Mouse (Mus musculus): Measurements from ENCODE around the gene Smim24. TPM values are rescaled to one million over a fixed set of nuclear protein-coding genes. Genes with fewer than 3 reads are reported as not detected.

Gene Smim24
- 3,568 and 3,612 TPM in 2 replicates for polyA plus RNA-seq (2012; rRNA removed)

DNA sequence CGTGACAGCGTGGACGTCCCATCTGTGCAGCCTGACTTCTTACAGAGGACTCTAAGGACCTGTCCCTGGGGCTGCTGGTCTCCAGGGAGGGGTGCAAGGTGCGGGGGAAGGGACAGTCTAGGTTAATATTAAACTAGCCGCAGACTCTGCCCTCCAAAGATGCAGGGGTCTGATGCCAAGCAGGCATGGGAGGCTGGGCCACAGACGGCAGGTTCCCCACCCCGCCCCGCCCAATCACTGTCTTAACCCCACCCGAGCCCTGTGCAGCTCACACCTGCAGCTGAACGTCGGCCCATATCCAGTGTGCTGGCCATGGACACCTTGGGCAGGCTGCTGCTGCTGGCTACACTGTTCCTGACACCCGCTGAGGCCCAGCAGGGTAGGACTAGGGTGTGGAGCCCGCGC, at the start of gene Smim24:
Gene Smim24, plus strand, starts transcription at position 271 of the 405 bp plus-strand sequence.
- Histone ChIP-seq H3K4me1 (ENCODE audit: control insufficient read depth, insufficient read depth, low read length) (peaks cover 32% of the 10 kb centered on the region), H3K4me3 (ENCODE audit: control insufficient read depth, low read depth, low read length) (peak within 1 kb of the TSS; percentile 85), H3K27me3 (ENCODE audit: control insufficient read depth, insufficient read depth, low read length) (no peaks in the 10 kb centered on the region), H3K36me3 (ENCODE audit: control insufficient read depth, insufficient read depth, low read length) (no peaks in the 10 kb centered on the region), H3K27ac (ENCODE audit: control insufficient read depth, insufficient read depth, low read depth, low read length) (peak within 1 kb of the TSS; percentile 92)
- TF ChIP-seq CTCF (IDR thresholded peaks at IDR 0.05; ENCODE audit: control insufficient read depth, insufficient read depth, insufficient replicate concordance, low read depth, low read length) (no peak), POLR2A (IDR thresholded peaks at IDR 0.05; ENCODE audit: control insufficient read depth, low read depth, low read length) (no peak)

DNA sequence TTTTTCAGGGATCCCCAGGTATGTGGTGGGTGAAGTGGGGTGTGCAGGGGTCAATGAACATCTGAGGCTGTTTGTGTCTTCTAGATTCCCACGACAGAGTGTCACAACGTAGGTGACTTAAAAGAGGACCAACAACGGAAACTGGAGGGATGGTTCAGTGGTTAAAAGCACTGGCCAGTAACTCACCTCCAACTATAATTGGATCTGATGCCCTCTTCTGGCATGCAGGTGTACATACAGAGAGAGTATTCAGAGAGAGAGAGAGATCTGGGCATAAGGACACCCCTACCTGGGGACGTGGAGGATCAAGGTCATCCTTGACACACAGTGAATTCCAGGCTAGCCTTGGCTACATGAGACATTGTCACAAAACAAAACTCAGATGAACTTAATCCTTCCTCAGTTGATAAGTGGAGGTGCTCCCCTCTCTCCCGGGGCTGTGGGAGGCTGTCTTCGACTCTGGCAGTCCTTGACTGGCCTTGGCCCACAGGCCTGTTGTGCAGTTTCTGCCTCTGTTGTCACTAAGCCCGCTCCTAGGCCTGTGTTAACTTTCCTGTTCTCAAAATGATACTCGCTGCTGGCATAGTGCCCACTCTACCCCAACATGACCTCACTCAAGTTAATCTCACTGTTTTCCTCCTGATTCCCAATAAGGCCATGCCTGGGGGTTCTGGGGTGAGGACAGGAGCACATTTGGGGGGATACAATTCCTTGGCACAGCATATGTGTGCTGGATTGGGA, 48.3 kb upstream of the Smim24 start:
- H3K4me3 ChIP-seq (ENCODE audit: control insufficient read depth, low read depth, low read length), result no peak overlapping the region
- H3K27me3 ChIP-seq (ENCODE audit: control insufficient read depth, insufficient read depth, low read length), result no peaks in the 10 kb centered on the region
- peak overlapping the region; percentile 19; the same call in 1 of the 2 replicates for H3K27ac ChIP-seq (ENCODE audit: control insufficient read depth, insufficient read depth, low read depth, low read length)
- TF ChIP-seq CTCF (IDR thresholded peaks at IDR 0.05; ENCODE audit: control insufficient read depth, insufficient read depth, insufficient replicate concordance, low read depth, low read length) (no peak), POLR2A (IDR thresholded peaks at IDR 0.05; ENCODE audit: control insufficient read depth, low read depth, low read length) (no peak)
- H3K36me3 ChIP-seq (ENCODE audit: control insufficient read depth, insufficient read depth, low read length), result no peaks in the 10 kb centered on the region
- peaks cover 37% of the 10 kb centered on the region for H3K4me1 ChIP-seq (ENCODE audit: control insufficient read depth, insufficient read depth, low read length)

DNA sequence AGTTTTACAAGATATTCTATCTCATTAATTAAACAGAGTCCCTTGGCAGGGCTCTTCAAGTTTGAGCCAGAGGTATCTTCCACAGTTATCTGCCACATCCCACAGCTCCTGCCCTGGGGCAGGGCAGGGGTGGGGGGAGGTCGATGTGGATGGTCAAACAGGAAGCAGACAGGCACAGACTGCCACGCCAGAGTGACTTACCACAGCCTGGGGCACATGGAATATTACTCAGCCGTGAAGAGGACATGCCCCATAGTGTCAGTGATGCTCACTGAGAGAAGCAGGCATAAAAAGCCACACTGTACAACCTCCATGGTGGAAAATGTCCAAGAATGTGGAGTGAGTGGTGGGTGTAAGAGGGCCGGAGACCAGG, 47.7 kb upstream of the Smim24 start:
- Histone ChIP-seq H3K27me3 (ENCODE audit: control insufficient read depth, insufficient read depth, low read length) (no peaks in the 10 kb centered on the region), H3K4me3 (ENCODE audit: control insufficient read depth, low read depth, low read length) (no peak overlapping the region), H3K27ac (ENCODE audit: control insufficient read depth, insufficient read depth, low read depth, low read length) (peak overlapping the region; percentile 30; the same call in 1 of the 2 replicates), H3K4me1 (ENCODE audit: control insufficient read depth, insufficient read depth, low read length) (peaks cover 40% of the 10 kb centered on the region), H3K36me3 (ENCODE audit: control insufficient read depth, insufficient read depth, low read length) (no peaks in the 10 kb centered on the region)
- TF ChIP-seq CTCF (IDR thresholded peaks at IDR 0.05; ENCODE audit: control insufficient read depth, insufficient read depth, insufficient replicate concordance, low read depth, low read length) (no peak), POLR2A (IDR thresholded peaks at IDR 0.05; ENCODE audit: control insufficient read depth, low read depth, low read length) (no peak)

DNA sequence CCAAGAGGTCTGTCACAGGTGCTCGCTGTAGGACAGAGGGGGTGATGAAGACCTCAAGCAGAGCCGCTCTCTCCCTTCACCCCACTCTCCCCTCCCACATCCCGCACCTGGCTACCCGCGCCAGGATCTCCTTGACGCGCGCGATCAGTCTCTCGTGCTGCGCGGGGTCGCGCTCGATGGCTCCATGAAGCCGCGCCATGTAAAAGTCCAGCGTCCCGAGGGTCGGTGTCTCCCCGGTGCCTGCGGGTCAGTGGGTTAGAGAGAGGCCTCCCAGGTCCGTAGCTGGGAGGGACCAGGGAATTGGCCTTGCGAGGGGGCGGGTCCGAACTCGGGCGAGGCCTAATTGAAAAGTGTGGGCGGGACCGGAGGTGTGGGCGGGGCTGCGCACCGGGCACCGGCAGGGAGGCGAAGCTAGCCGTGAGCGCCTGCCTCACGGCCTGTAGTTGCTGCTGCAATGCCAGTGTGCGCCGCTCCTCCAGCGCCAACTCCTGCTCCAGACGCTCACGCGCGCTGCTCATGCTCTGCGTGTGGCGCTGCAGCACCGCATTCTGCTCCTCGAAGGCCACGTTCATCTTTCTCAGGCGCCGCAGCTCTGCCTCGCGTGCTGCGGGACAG, 46.3 kb upstream of the Smim24 start:
- H3K36me3 ChIP-seq (ENCODE audit: control insufficient read depth, insufficient read depth, low read length), result no peaks in the 10 kb centered on the region
- H3K27ac ChIP-seq (ENCODE audit: control insufficient read depth, insufficient read depth, low read depth, low read length), result peak overlapping the region; percentile 50
- TF ChIP-seq CTCF (IDR thresholded peaks at IDR 0.05; ENCODE audit: control insufficient read depth, insufficient read depth, insufficient replicate concordance, low read depth, low read length) (peak; percentile 16; the same call in 1 of the 2 replicates), POLR2A (IDR thresholded peaks at IDR 0.05; ENCODE audit: control insufficient read depth, low read depth, low read length) (peak; percentile 79; the same call in 1 of the 2 replicates)
- no peaks in the 10 kb centered on the region for H3K27me3 ChIP-seq (ENCODE audit: control insufficient read depth, insufficient read depth, low read length)
- peaks cover 35% of the 10 kb centered on the region for H3K4me1 ChIP-seq (ENCODE audit: control insufficient read depth, insufficient read depth, low read length)
- peak overlapping the region; percentile 82 for H3K4me3 ChIP-seq (ENCODE audit: control insufficient read depth, low read depth, low read length)

DNA sequence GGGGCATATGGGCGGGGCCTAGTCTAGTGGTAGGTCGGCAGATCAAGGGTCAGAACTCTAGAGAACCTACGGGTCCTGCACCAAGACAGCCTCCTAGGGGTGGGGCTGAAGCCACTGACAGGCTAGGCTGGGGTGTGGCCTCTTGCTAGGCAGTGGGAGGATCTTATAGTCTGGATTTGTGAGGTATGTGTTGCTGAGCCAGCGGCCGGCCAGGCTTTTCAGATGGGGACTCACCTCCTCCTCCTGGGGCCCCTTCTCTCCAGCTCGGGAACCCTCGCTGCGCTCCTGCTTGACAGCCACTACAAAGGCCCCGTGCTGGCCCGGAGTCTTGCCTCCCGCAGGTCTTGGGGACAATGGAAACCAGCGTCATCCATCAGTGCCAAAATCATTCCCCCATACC, 43.7 kb upstream of the Smim24 start:
- H3K4me3 ChIP-seq (ENCODE audit: control insufficient read depth, low read depth, low read length), result no peak overlapping the region
- no peaks in the 10 kb centered on the region for H3K27me3 ChIP-seq (ENCODE audit: control insufficient read depth, insufficient read depth, low read length)
- TF ChIP-seq POLR2A (IDR thresholded peaks at IDR 0.05; ENCODE audit: control insufficient read depth, low read depth, low read length), result no peak
- TF ChIP-seq CTCF (IDR thresholded peaks at IDR 0.05; ENCODE audit: control insufficient read depth, insufficient read depth, insufficient replicate concordance, low read depth, low read length), result no peak
- no peaks in the 10 kb centered on the region for H3K36me3 ChIP-seq (ENCODE audit: control insufficient read depth, insufficient read depth, low read length)
- H3K27ac ChIP-seq (ENCODE audit: control insufficient read depth, insufficient read depth, low read depth, low read length), result no peak overlapping the region
- peaks cover 32% of the 10 kb centered on the region for H3K4me1 ChIP-seq (ENCODE audit: control insufficient read depth, insufficient read depth, low read length)

DNA sequence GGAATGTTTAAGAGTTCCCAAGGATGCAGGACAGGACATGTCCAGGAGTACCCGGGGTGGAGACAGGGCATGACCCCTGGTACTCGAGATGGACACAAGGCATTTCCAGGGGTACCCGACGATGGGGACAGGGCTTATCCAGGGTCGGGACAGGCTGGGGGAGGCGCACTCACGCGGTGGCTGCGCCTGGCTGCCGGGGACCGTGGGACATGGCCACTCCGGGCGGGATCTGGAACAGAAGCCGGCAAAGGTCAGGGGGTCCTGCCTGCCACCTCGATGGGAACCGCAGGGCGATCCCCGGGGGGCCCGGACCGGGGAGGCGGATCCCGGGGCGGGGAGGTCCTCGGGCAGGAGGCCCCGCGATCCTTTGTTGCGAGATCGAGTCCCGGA, 42.9 kb upstream of the Smim24 start:
- peak overlapping the region; percentile 83 for H3K4me3 ChIP-seq (ENCODE audit: control insufficient read depth, low read depth, low read length)
- TF ChIP-seq POLR2A (IDR thresholded peaks at IDR 0.05; ENCODE audit: control insufficient read depth, low read depth, low read length), result no peak
- H3K27ac ChIP-seq (ENCODE audit: control insufficient read depth, insufficient read depth, low read depth, low read length), result no peak overlapping the region
- H3K27me3 ChIP-seq (ENCODE audit: control insufficient read depth, insufficient read depth, low read length), result no peaks in the 10 kb centered on the region
- peaks cover 34% of the 10 kb centered on the region for H3K4me1 ChIP-seq (ENCODE audit: control insufficient read depth, insufficient read depth, low read length)
- H3K36me3 ChIP-seq (ENCODE audit: control insufficient read depth, insufficient read depth, low read length), result no peaks in the 10 kb centered on the region

DNA sequence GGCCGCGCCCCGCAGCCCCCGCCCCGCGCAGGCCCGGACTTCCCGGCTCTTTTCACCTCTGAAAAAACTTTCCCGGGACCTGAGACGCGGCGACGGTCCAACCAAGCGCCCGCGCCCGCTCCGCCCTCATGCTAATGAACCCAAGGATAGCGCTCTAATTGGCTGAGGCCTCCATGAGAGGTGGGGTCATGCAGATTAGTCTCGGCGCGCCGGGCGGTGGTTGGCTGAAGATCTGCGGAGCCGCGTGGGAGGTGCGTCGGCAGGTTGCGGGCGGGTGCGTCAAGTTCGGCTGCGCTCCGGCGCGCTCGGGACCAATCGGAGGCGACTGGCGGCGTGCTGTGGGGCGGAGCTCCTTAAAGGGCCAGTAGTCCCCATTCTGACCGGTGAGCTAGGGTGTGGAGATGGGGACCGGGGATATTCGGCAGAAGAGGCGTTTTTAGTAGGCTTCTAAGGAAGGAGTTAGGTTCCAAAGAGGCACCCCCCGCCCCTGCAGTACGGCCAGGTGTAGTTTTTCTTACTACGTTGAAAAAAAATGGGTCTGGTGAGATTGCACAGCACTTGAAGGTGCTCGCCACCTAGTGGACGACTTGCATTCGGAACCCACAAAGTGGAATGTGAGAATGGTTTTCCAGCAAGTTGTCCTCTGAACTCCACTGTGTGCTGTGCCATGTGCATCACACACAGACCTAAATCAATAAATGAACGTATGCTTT, 42.3 kb upstream of the Smim24 start, which contains the start of gene Hmg20b:
Gene Hmg20b, minus strand, starts transcription at position 130 of the 713 bp plus-strand sequence.
- Histone ChIP-seq H3K4me3 (ENCODE audit: control insufficient read depth, low read depth, low read length) (peak within 1 kb of the TSS; percentile 83), H3K27me3 (ENCODE audit: control insufficient read depth, insufficient read depth, low read length) (no peaks in the 10 kb centered on the region), H3K4me1 (ENCODE audit: control insufficient read depth, insufficient read depth, low read length) (peaks cover 36% of the 10 kb centered on the region), H3K36me3 (ENCODE audit: control insufficient read depth, insufficient read depth, low read length) (no peaks in the 10 kb centered on the region), H3K27ac (ENCODE audit: control insufficient read depth, insufficient read depth, low read depth, low read length) (peak within 1 kb of the TSS; percentile 22; the same call in 1 of the 2 replicates)
- TF ChIP-seq CTCF (IDR thresholded peaks at IDR 0.05; ENCODE audit: control insufficient read depth, insufficient read depth, insufficient replicate concordance, low read depth, low read length), result peak; percentile 59
- no peak for TF ChIP-seq POLR2A (IDR thresholded peaks at IDR 0.05; ENCODE audit: control insufficient read depth, low read depth, low read length)
